Mouse (Mus musculus): Measurements from ENCODE around the gene Aqp11.

The Aqp11 gene

GRCm38 (mm10) chr7:97747787-97748497 is 9.9 kb upstream of the Aqp11 start:
- peak; percentile 70 for DNase-seq (ENCODE audit: low read depth)

GRCm38 (mm10) chr7:97747176-97747707 is 9.2 kb upstream of the Aqp11 start:
- no peak for DNase-seq (ENCODE audit: low read depth)

DNA sequence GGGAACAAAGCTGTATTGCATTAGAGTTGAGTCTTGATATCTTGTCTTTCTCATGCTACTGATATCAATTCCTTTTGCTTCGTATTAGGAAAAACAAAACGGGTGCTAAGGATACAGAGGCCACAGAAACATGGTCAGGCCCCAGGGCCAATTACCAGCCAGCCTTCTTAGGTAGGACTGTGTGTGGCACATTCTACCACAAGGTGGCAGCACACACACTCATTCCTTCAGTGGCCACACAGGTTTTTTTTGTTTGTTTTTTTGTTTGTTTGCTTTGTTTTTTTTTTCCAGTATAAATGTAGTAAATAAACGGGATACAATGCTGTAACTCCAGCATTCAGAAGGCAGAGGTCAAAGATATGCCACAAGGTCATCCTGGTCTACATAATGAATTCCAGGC is 7.2 kb upstream of the Aqp11 start:
- DNase-seq (ENCODE audit: low read depth) = no peak

DNA sequence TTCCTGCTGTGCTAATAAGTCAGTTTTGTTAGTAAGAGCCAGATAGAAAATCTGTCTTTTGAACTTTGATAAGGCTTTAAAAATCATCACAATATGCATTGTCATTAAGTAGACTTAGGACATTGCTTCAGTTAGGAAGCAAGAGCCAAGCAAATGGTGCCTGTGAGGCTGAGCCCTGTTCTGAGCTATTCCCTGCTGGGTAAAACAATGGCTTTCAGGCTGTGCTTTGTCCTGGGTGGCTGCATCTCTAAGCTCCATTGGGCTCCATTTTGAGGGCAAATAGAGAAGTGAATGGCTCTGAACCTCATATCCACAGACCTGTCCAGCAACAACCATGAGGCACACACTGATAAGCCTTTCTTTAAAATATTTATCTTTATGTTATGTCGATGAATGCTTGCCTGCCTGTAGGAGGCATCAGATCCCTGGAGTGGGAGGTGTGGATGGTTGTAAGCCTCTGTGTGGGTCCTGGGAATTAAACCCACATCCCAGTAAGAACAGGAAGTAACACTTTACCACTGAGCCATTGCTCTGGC is 3.7 kb upstream of the Aqp11 start:
- no peak for DNase-seq (ENCODE audit: low read depth)

DNA sequence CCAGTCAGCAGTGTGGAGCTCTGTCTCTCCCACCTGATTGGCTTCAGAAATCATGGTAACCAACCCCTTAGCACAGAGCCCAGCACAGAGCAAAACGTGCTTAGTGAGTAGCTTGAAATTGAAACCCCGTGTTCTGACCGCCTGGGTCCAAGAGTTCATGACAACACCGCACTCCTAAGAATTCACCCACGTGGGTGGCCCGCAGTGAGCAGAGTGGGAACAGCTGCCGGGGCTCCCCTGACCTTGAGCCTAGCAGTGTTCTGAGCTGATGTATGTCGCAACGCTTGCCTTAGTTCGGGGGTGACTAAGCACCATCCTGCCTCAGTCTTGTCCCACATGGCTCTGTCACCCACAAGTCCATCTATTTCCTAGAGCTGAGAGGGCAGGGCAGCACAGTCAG is 2.9 kb upstream of the Aqp11 start:
- no peak for DNase-seq (ENCODE audit: low read depth)

- DNase-seq (ENCODE audit: low read depth) = no peak
Measured at GRCm38 (mm10) chr7:97737256-97737637, 842 bp downstream of the Aqp11 start.

DNA sequence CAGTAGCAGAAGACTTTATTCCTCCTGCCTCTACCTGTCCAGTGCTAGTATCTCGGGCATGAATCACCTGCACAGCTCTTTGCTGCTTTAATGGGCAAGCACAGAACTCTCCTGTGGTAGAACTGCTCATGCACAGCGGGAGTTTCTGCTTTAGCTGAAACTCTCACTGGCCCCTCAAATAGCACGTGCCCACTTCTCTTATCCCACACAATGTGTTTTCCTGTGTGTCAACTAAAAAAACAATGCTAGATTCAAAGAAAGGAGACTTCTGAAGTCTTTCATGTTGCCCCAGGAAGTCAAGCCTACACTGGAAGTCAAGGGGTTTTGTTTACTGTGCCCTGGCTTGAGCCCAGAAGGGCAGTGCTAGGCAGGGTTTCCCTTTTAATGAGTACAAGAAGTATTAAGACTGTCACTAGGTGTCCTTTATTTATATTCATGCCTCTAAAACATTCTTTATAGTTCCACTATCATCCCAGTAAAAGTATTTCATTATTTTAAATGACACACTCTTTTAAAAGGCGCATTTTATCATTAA is 2.1 kb downstream of the Aqp11 start:
- DNase-seq (ENCODE audit: low read depth) = no peak

GRCm38 (mm10) chr7:97735021-97735420 is 3.1 kb downstream of the Aqp11 start:
- DNase-seq (ENCODE audit: low read depth) = no peak

GRCm38 (mm10) chr7:97733606-97734005 is 4.5 kb downstream of the Aqp11 start:
- no peak for DNase-seq (ENCODE audit: low read depth)

DNA sequence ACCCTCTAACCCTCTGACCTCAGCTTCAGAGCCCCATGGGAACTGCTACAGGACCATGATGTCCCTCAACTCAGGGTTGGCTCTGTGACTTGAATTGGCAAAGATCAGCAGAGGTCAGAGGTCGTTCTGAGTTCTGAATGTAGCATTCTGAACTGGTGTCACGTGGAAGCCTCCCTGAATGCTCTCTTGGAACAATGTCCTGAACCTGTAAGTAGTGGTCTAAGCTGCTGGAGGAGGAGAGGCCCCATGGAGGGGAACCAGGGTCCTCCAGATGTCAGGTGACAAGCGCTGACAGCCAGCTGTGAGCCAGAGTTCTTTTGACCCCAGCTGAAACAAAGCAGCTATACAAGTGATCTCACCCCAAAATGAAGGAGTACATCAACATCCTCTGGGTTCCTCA is 7.7 kb downstream of the Aqp11 start:
- no peak for DNase-seq (ENCODE audit: low read depth)

GRCm38 (mm10) chr7:97728666-97729614 is 9.1 kb downstream of the Aqp11 start:
- no peak for DNase-seq (ENCODE audit: low read depth)

- DNase-seq (ENCODE audit: low read depth) = no peak
Measured at GRCm38 (mm10) chr7:97726778-97727177, 11.3 kb downstream of the Aqp11 start.

- DNase-seq (ENCODE audit: low read depth) = no peak
Measured at GRCm38 (mm10) chr7:97726080-97726479, 12.0 kb downstream of the Aqp11 start.

DNA sequence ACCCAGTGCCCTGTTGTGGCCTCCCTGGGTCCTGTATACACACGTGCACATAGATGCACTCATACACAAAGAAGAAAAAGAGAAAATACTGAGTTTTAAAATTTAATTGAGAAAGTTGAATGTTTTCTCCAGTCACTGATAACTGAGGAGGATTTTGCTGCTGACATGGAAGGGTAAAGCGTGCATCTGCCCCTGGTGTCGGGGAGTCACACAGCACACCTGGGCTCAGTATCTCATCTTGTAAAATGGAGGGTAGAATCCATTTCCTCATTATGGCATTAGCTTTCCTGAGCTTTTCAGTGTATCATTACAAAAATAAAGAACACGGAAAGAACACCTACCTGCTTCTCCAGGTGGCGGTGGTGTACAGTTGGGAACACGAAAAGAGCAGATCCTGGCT is 12.7 kb downstream of the Aqp11 start:
- DNase-seq (ENCODE audit: low read depth) = no peak

DNA sequence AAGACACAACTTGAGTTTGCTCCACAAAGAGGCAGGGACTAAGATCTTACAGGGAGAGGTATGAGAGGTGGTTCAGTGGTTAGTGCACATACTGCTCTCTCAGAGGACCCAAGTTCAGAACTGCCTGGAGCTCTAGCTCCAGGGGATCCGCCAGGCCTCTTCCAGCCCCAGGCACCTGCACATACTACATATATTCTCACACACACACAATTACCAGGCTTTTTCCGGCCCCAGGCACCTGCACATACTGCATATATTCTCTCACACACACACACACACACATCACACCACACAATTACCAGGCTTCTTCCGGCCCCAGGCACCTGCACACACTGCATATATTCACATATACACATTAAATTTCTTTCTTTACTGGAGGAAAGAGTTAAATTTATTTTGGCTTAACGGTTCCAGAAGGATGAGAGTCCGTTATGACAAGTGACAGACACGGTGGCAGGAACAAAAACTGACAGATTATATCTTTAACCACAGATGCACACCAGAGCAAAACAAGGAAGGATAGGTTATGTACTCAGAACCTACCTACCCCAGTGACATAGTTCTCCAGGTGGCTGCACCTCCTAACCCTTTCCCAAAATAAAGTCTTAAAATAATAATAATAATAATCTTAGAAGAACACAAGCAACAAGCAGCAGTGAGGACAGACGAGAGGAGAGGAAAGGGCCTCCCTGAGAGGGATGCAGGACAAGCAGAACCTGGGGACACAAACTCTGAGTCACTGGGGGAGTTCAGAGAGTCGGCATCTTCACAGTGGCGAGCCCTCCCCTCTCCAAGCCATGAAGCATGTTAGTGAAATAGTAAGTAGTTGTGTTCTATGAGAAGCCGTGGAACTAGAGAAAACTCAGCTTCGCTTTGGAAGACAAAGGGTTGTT is 14.2 kb downstream of the Aqp11 start:
- no peak for DNase-seq (ENCODE audit: low read depth)

- DNase-seq (ENCODE audit: low read depth) = no peak
Measured at GRCm38 (mm10) chr7:97722278-97722918, 15.7 kb downstream of the Aqp11 start.

DNA sequence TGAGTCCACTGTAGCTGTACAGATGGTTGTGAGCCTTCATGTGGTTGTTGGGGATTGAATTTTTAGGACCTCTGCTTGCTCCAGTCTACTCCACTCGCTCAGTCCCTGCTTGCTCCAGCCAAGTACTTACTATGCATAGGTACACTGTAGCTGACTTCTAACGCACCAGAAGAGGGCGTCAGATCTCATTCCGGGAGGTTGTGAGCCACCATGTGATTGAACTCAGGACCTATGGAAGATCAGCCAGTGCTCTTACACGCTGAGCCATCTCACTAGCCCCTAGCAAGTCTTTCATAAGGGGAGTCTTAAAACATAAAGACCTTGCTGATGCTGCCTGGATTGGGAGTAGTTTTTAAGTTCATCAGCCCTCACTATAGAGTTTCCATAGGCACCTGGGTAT is 18.0 kb downstream of the Aqp11 start:
- no peak for DNase-seq (ENCODE audit: low read depth)

DNA sequence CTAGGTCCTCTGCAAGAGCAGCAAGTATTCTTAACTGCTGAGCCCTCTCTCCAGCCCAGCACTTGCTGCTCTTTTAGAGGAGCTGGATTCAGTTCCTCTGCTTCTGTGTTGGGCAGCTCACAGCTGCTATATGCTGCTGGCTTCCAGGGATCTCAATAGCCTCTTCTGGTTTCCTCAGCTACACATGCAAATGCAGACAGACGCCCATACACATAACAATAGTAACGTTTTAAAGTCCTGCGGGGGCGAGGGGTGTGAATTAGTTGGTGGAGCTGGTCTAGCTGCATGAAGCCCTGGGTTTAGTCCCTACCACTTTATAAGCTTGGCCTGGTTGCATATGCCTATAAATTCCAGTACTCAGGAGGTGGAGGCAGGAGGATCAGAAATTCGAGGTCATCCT is 19.0 kb downstream of the Aqp11 start:
- DNase-seq (ENCODE audit: low read depth) = no peak

DNA sequence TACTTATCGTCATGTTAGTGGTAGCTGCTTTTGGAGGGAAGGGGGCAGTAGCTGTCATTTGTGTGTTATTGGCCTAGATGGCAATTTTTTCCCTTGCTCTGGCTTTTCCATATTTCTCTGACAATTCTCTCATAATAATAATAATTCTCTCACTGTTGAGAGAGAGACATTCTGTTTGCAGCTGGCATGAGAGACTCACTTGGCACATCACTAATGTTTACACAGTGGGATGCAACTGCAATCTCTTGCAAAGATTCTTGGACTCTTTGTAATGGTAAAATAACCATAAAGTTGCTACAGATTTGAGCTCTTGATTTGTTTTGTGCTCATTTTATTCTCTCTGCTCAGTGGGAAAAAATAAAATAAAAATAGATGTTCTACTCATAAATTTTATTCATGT is 20.8 kb downstream of the Aqp11 start:
- DNase-seq (ENCODE audit: low read depth) = no peak

DNA sequence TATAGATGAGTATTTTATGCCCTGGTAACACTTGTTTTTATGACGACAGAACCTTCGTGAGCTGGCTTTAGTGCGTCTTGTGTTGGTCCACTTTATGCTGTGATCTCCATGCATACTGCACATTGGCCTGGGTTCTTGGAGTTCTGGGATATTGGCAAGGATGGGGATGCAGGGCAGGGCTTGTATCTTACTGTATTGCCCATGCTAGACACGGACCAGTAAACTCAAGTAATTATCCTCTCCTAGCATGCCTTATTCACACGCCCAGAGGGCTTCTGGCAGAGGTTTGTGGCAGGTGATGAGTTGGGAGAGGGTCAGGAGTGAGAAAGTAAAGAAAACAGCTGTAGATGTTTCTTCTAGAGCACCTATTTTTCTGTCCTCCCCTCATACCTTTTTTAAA is 23.4 kb downstream of the Aqp11 start:
- no peak for DNase-seq (ENCODE audit: low read depth)

- DNase-seq (ENCODE audit: low read depth) = no peak
Measured at GRCm38 (mm10) chr7:97709204-97709603, 28.9 kb downstream of the Aqp11 start.
